Mouse (Mus musculus) MEL (cell line): ENCODE results near the gene Aifm3. TPM values are rescaled to one million over a fixed set of nuclear protein-coding genes. Genes with fewer than 3 reads are reported as not detected.

Source experiments
- DNase-seq: peaks from one replicate; pipeline ENCODE4 v3.0.0; 2011; ENCODE audit warnings: low read depth, low spot score
- H3K27ac ChIP-seq: 2 replicates; pipeline ENCODE4 v1.5.1; 2012; ENCODE audit warnings: low read depth, mild to moderate bottlenecking, control low read depth, low read length, moderate library complexity; ENCODE audit not compliant: control insufficient read depth
- H3K27me3 ChIP-seq, 2 experiments: fragments of 150-350 bp in 1 of 2; sonication (generic) in 1 of 2; 2 replicates each; pipeline ENCODE4 v1.6.1; 2012; ENCODE audit warnings: low read length in 2 of 2, mild to moderate bottlenecking in 2 of 2, improper control_type of control experiment in 1 of 2, moderate library complexity in 1 of 2; ENCODE audit not compliant: insufficient read depth in 2 of 2, control insufficient read depth in 1 of 2
- H3K36me3 ChIP-seq, 2 experiments: 2 replicates each; pipeline ENCODE4 v1.6.1; 2012 to 2014; ENCODE audit warnings: low read length in 2 of 2, improper control_type of control experiment in 1 of 2, inconsistent platforms in 1 of 2, mild to moderate bottlenecking in 1 of 2; ENCODE audit not compliant: insufficient read depth in 2 of 2, control insufficient read depth in 1 of 2
- H3K4me1 ChIP-seq, 2 experiments: fragments of 150-350 bp in 1 of 2; sonication (generic) in 1 of 2; 2 replicates each; pipeline ENCODE4 v1.6.1; 2012; ENCODE audit warnings: low read length in 2 of 2, improper control_type of control experiment in 1 of 2, mild to moderate bottlenecking in 1 of 2; ENCODE audit not compliant: insufficient read depth in 2 of 2, control insufficient read depth in 1 of 2
- H3K4me3 ChIP-seq, 2 experiments: fragments of 150-350 bp in 1 of 2; sonication (generic) in 1 of 2; 2 replicates each; pipeline ENCODE4 v1.5.1; 2012; ENCODE audit warnings: low read depth in 2 of 2, low read length in 2 of 2, mild to moderate bottlenecking in 2 of 2, moderate library complexity in 2 of 2, control low read depth in 1 of 2, improper control_type of control experiment in 1 of 2; ENCODE audit not compliant: control insufficient read depth in 1 of 2, insufficient read depth in 1 of 2
- H3K79me2 ChIP-seq: 2 replicates; pipeline ENCODE4 v1.6.1; 2012; ENCODE audit warnings: mild to moderate bottlenecking, low read length, moderate library complexity; ENCODE audit not compliant: control insufficient read depth, poor library complexity, insufficient read depth
- H3K9ac ChIP-seq: 2 replicates; pipeline ENCODE4 v1.6.1; 2012; ENCODE audit warnings: low read depth, mild to moderate bottlenecking, control low read depth, low read length, moderate library complexity; ENCODE audit not compliant: control insufficient read depth, poor library complexity, severe bottlenecking
- H3K9me3 ChIP-seq: fragments of 150-350 bp; sonication (generic); replicated peaks from 2 replicates; pipeline ENCODE4 v1.6.1; 2012; ENCODE audit warnings: mild to moderate bottlenecking, low read length, improper control_type of control experiment, moderate library complexity; ENCODE audit not compliant: insufficient read depth
- BHLHE40 ChIP-seq: IDR thresholded peaks from 2 replicates; pipeline ENCODE4 v1.6.1; 2012; ENCODE audit warnings: low read depth, mild to moderate bottlenecking, inconsistent platforms, low read length, improper control_type of control experiment, borderline replicate concordance
- CHD2 ChIP-seq: IDR thresholded peaks from 2 replicates; pipeline ENCODE4 v1.6.1; 2011; ENCODE audit warnings: low read length, improper control_type of control experiment
- CTCF ChIP-seq, 3 experiments: IDR thresholded peaks in 2 of 3; conservative IDR thresholded peaks in 1 of 3; 2 replicates each; pipeline ENCODE4 v1.5.1; 2011 to 2012; ENCODE audit warnings: low read length in 3 of 3, low read depth in 2 of 3, mild to moderate bottlenecking in 2 of 3, improper control_type of control experiment in 1 of 3, inconsistent platforms in 1 of 3, mixed read lengths in 1 of 3, moderate library complexity in 1 of 3; ENCODE audit not compliant: control insufficient read depth in 1 of 3, insufficient read depth in 1 of 3, poor library complexity in 1 of 3, severe bottlenecking in 1 of 3
- ETS1 ChIP-seq: IDR thresholded peaks from 2 replicates; pipeline ENCODE4 v1.6.1; 2012; ENCODE audit warnings: low read depth, mild to moderate bottlenecking, inconsistent platforms, low read length, improper control_type of control experiment, moderate library complexity
- GATA1 ChIP-seq: IDR thresholded peaks from 2 replicates; pipeline ENCODE4 v1.6.1; 2011; ENCODE audit warnings: low read depth, low read length, improper control_type of control experiment
- JUND ChIP-seq: IDR thresholded peaks from 2 replicates; pipeline ENCODE4 v1.6.1; 2011; ENCODE audit warnings: low read depth, mild to moderate bottlenecking, improper control_type of control experiment, low read length
- MEF2A ChIP-seq: IDR thresholded peaks from 2 replicates; pipeline ENCODE4 v1.6.1; 2014; ENCODE audit warnings: low read depth, mild to moderate bottlenecking, inconsistent platforms, low read length, improper control_type of control experiment; ENCODE audit not compliant: poor library complexity, insufficient replicate concordance, severe bottlenecking; ENCODE audit errors: extremely low read depth
- MXI1 ChIP-seq: IDR thresholded peaks from 2 replicates; pipeline ENCODE4 v1.6.1; 2011; ENCODE audit warnings: mild to moderate bottlenecking, low read depth, low read length, improper control_type of control experiment
- MYB ChIP-seq: IDR thresholded peaks from 2 replicates; pipeline ENCODE4 v1.6.1; 2011; ENCODE audit warnings: mild to moderate bottlenecking, low read depth, low read length, improper control_type of control experiment
- NRF1 ChIP-seq: IDR thresholded peaks from 2 replicates; pipeline ENCODE4 v1.6.1; 2014; ENCODE audit warnings: low read depth, mild to moderate bottlenecking, inconsistent platforms, low read length, improper control_type of control experiment, moderate library complexity; ENCODE audit not compliant: poor library complexity, insufficient read depth, severe bottlenecking
- POLR2A ChIP-seq, 2 experiments: IDR thresholded peaks; 2 replicates each; pipeline ENCODE4 v1.6.1; 2011 to 2012; ENCODE audit warnings: low read length in 2 of 2, mild to moderate bottlenecking in 2 of 2, control low read depth in 1 of 2, improper control_type of control experiment in 1 of 2, low read depth in 1 of 2, moderate library complexity in 1 of 2; ENCODE audit not compliant: control insufficient read depth in 1 of 2, insufficient read depth in 1 of 2, poor library complexity in 1 of 2
- POLR2AphosphoS2 ChIP-seq: IDR thresholded peaks from 2 replicates; pipeline ENCODE4 v1.6.1; 2011; ENCODE audit warnings: low read length, improper control_type of control experiment
- POLR2AphosphoS5 ChIP-seq: IDR thresholded peaks from 2 replicates; pipeline ENCODE4 v1.6.1; 2012; ENCODE audit warnings: low read depth, borderline replicate concordance, mild to moderate bottlenecking, inconsistent platforms, low read length, moderate library complexity, mixed read lengths
- RAD21 ChIP-seq: IDR thresholded peaks from 2 replicates; pipeline ENCODE4 v1.6.1; 2011; ENCODE audit warnings: mild to moderate bottlenecking, low read depth, low read length, improper control_type of control experiment
- RCOR1 ChIP-seq: IDR thresholded peaks from 2 replicates; pipeline ENCODE4 v1.6.1; 2012; ENCODE audit warnings: low read depth, mild to moderate bottlenecking, inconsistent platforms, low read length, improper control_type of control experiment
- TBP ChIP-seq: IDR thresholded peaks from 2 replicates; pipeline ENCODE4 v1.8.0; 2011; ENCODE audit warnings: low read depth, low read length, improper control_type of control experiment
- USF1 ChIP-seq: IDR thresholded peaks from 2 replicates; pipeline ENCODE4 v1.6.1; 2014; ENCODE audit warnings: low read depth, mild to moderate bottlenecking, inconsistent platforms, low read length, improper control_type of control experiment, moderate library complexity
- ZMIZ1 ChIP-seq: IDR thresholded peaks from 2 replicates; pipeline ENCODE4 v1.6.1; 2012; ENCODE audit warnings: low read depth, mild to moderate bottlenecking, inconsistent platforms, low read length, improper control_type of control experiment, moderate library complexity
- polyA plus RNA-seq, 2 experiments: library from polyadenylated mRNA; stranded (reverse) in 1 of 2; unstranded in 1 of 2; fragments of >175 nt in 1 of 2; fragments of >200 nt in 1 of 2; gene quantifications; 2 replicates each; pipeline versions ENCODE4 v1.2.1 to v1.2.4; 2012; ENCODE audit warnings: low replicate concordance in 2 of 2, low read depth in 1 of 2; ENCODE audit not compliant: insufficient read length in 2 of 2, insufficient read depth in 1 of 2, missing spikeins in 1 of 2
- total RNA-seq: library from RNA; depleted of rRNA; stranded (reverse); fragments of 300-350 nt; gene quantifications from 2 replicates; pipeline ENCODE4 v1.2.3, GENCODE M21; 2012

The Aifm3 gene
- total and polyA plus RNA-seq, 3 experiments, result 0.23 to 0.52 TPM; not detected in 1

DNA sequence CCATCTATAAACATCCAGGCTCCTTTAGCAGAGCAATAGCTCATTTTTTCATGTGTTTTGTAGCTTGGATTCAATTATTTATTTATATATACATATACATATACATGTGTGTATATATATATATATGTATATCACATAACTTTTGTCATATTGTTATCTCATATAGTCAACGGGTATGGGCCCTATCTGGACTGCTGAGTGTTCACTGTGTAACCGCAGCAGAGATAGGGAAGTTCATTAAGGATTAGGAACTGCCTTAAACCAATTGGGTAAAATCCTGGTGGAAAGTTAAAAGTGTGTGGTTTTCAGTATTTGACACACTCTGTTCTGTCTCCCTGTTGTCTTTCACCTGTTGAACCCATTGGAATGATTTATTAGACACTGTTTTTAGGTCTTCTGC lies 7.9 kb upstream of the Aifm3 start (continued):
- TF ChIP-seq MYB (peak; percentile 67; the same call in 1 of the 2 replicates), POLR2AphosphoS5 (no peak), JUND (peak; percentile 28; the same call in 1 of the 2 replicates), USF1 (no peak), GATA1 (peak; percentile 95), ZMIZ1 (no peak), TBP (no peak), RAD21 (no peak), CHD2 (no peak), RCOR1 (peak; percentile 96), BHLHE40 (peak; percentile 57; the same call in 1 of the 2 replicates), MEF2A (no peak), NRF1 (no peak), MXI1 (peak; percentile 60; the same call in 1 of the 2 replicates), CTCF (IDR thresholded peaks at IDR 0.05 in 2 of 3, conservative IDR thresholded peaks at IDR 0.05 in 1 of 3; ENCODE audit: control insufficient read depth in 1 of 3, insufficient read depth in 1 of 3, low read depth in 2 of 3, low read length in 3 of 3, poor library complexity in 1 of 3, severe bottlenecking in 1 of 3) (no peak)
- TF ChIP-seq, all 39 proteins: peak for 13

DNA sequence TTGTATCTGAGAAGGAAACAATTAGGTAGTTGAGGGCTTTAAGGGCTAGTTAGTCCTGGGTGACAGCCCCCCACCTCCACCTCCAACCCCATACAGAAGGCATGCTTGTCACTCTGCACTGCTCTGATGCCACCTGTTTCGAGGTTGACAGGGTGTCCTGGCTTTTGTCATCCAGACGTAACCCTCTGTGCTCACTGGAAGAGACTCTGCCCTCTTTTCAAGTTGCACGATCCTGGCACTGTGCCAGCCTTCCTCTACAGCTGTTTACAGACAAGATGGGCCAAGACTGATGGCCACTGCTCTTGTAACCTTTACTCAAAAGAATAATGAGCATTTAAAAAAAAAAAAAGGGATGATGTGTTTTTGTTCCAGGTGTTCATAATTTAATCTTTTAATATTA lies 2.9 kb upstream of the Aifm3 start:
- no peak overlapping the region for H3K9ac ChIP-seq
- H3K27me3 ChIP-seq, result no peaks in the 10 kb centered on the region
- TF ChIP-seq MXI1 (no peak), ETS1 (0 out of 2 replicates have a peak, but pooled peaks have one; percentile 12), POLR2A (IDR thresholded peaks at IDR 0.05; ENCODE audit: control insufficient read depth in 1 of 2, insufficient read depth in 1 of 2, low read depth in 1 of 2, low read length in 2 of 2, poor library complexity in 1 of 2) (no peak), POLR2AphosphoS2 (no peak)
- peaks cover 11% of the 10 kb centered on the region for H3K79me2 ChIP-seq
- no peaks in the 10 kb centered on the region for H3K9me3 ChIP-seq
- peaks cover 4 to 9% of the 10 kb centered on the region in 2 experiments for H3K4me1 ChIP-seq
- no peak overlapping the region for H3K4me3 ChIP-seq
- peaks cover 10 to 11% of the 10 kb centered on the region in 2 experiments; a peak in 3 of 4 replicates for H3K36me3 ChIP-seq
- peak; percentile 36 for DNase-seq
- no peak overlapping the region for H3K27ac ChIP-seq
